Mouse (Mus musculus) spleen, postnatal 14 days (tissue): ENCODE data around the gene Ttll9.

Experiments used
- DNase-seq, 2 experiments: peaks; one replicate each; pipeline ENCODE4 v3.0.0; 2021 to 2022; ENCODE audit warnings: low spot score in 2 of 2

Gene Ttll9

GRCm38 (mm10) chr2:153049997-153050358 is 87.7 kb downstream of the Ttll9 start:
- DNase-seq, result no peak

- DNase-seq, result no peak
Observed at GRCm38 (mm10) chr2:153051095-153051494, 88.8 kb downstream of the Ttll9 start.

GRCm38 (mm10) chr2:153051537-153051936 is 89.3 kb downstream of the Ttll9 start:
- no peak for DNase-seq

DNA sequence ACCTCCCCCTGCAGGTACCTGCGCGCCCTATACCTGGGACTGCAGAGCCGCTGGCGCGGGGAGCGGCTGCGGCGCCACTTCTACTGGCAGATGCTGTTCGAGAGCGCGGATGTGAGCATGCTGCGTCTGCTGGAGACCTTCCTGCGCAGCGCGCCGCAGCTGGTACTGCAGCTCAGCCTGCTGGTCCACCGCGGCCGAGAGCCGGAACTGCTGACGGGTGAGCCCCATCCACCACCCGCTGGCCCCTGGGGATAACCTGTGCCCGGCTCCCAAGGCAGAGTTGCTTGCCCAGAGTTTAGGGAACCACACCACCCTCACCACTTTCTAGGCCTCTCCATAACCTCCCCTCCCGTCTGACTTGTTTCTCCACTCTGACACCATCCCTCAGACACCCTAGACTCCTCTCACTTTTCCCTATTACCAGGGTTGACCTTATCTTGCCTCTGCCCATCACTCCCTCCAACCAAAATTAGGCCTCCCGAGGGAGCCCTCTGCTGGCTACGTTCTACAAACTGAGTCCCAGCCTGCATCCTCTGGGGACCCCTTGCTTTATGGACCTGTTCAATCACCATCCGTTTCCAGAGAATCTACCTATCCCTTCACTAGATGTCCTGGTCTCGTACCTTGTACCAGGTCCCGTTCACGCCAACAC is 90.5 kb downstream of the Ttll9 start:
- no peak for DNase-seq

DNA sequence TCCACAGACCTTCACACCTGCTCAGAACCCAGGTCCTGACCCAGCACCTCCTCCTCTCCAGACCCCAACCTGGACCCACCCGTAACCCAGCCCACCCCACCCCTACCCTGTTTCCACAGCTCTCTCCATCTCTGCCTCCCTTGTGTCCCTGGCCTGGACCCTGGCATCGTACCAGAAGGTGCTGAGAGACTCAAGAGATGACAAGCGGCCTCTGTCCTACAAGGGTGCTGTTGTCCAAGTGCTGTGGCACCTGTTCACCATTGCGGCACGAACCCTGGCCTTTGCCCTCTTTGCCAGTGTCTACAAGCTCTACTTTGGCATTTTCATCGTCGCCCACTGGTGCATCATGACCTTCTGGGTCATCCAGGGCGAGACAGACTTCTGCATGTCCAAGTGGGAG is 91.6 kb downstream of the Ttll9 start:
- no peak for DNase-seq

DNA sequence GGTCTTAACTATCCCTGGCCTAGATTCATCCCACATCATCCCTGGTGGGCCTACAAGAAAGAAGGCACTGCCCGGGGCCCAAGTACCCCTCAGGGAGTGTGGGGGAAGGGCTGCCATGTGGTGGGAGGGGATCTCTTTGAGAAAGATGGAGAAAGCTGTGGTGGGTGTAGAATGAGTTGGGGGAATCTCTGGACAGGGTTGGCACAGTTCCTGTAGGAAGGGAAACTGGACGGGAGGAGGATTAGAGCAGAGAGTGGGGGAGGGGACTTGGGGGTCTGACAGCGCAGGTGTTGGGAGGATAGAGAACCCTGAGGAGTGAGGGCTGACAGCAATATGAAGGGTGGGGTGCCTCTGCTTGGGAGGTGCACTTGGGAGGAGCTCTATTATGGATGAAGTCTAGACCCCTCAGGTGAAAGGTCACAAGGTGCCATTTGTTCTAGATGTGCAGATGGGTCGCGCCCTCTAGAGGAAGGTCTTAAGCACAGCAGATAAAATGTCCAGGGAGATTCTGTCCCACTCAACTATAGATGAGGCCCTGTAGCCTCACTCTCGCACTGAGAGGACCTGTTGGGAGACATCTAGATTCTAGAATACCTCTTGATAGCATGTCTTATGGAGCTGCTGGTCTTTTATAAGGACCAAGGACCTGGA is 93.1 kb downstream of the Ttll9 start:
- DNase-seq, result no peak
